Mouse (Mus musculus) liver, embryonic 14.5 days (tissue): ENCODE data around the gene Limk1.

Experiments used
- CTCF ChIP-seq: IDR thresholded peaks from 2 replicates; pipeline ENCODE4 v1.5.1; 2016; ENCODE audit warnings: antibody characterized with exemption, low read depth, control low read depth
- EP300 ChIP-seq: IDR thresholded peaks from 2 replicates; pipeline ENCODE4 v1.6.1; 2016; ENCODE audit warnings: antibody characterized with exemption, low read depth

GRCm38 (mm10) chr5:134613727-134614126 is 74.7 kb downstream of the Limk1 start:
- TF ChIP-seq CTCF (no peak), EP300 (no peak)
